Mouse (Mus musculus): Measurements from ENCODE around the gene Nfe2l2. TPM values are rescaled to one million over a fixed set of nuclear protein-coding genes. Genes with fewer than 3 reads are reported as not detected.
"Not testable (repeated sequence)": the region's sequence is repeated elsewhere in the genome, so short reads cannot be mapped to it uniquely, and the experiment has no call there.

Gene Nfe2l2
- polyA plus RNA-seq, 1 experiment from 2014 or later = 58.3 TPM

DNA sequence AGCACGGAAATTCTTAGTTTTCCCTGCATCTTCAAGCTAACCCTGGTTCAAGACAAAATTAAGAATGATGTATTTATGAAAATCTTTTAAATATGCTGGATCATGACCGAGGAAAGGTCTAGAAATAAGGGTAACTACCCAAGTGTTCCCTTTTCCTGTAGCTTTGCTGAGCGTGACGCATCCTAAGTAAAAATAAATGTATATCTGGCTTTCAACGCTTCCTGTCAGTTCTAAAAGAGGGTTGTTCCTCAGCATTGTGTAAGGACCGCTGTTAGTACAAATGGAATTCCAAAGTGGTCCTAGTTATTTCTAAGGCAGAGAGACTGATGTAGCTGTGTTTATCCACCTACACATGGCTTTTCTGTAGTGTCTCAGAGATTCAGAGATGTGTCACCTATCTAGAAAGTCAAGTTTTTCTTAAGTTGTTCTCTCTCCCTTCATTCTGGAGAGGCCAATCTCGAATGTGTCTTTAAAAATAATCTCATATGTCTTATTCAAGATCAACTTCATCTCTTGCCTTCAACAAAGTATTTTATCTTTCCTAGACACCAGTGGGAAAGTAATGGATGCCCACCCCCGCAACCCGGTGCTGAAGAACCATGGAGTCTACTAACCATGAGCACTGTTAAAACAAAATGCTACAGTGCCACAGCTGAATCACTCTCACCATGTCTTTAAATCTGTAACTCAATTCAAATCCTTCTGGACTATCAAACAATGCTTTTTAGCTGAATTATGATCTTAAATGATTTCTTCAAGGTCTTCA lies 2.4 kb downstream of the Nfe2l2 start:
- Histone ChIP-seq H3K4me1 (ENCODE audit: control insufficient read depth, insufficient read depth, low read length) (peaks cover 58% of the 10 kb centered on the region), H3K4me3 (ENCODE audit: low read length) (peak overlapping the region; percentile 98), H3K27ac (ENCODE audit: low read length) (peak overlapping the region; percentile 99), H3K36me3 (ENCODE audit: control insufficient read depth, insufficient read depth) (no peaks in the 10 kb centered on the region), H3K9me3 (replicated peaks; ENCODE audit: control insufficient read depth, low read length) (no peaks in the 10 kb centered on the region), H3K27me3 (ENCODE audit: control insufficient read depth, insufficient read depth, low read length) (no peaks in the 10 kb centered on the region), H3K9ac (ENCODE audit: low read length) (peak overlapping the region; percentile 97), H3K4me2 (ENCODE audit: low read depth, low read length) (peak overlapping the region; percentile 94)
- WGBS = 39% methylated on average over 9 of the region's 9 CpGs
- no peak for ATAC-seq (replicated peaks; ENCODE audit: extremely low read depth, insufficient read depth, low FRiP score)

DNA sequence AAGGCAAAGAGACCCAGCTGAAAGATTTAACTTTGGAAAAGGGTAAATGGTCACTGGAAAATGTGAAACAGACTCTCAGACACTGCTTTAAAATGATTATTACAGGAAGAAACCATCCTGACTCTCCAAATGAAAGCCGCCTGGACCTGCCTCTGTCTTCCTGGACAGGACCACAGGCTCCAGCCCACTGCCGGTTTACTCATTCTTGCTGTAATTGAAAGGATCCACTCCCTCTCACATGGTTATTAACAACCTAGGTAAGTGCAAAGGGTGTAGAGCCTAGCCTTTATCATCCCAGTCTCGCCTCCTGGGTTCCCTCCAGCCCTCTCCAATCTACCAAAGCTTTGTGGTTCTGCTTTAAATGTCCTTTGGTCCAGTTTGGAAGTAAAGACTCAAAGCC lies 3.2 kb downstream of the Nfe2l2 start:
- ATAC-seq (replicated peaks; ENCODE audit: extremely low read depth, insufficient read depth, low FRiP score) = no peak
- no peak overlapping the region; the same call in 1 of the 2 replicates for H3K4me3 ChIP-seq (ENCODE audit: low read length)
- peak overlapping the region; percentile 42 for H3K27ac ChIP-seq (ENCODE audit: low read length)
- peaks cover 58% of the 10 kb centered on the region for H3K4me1 ChIP-seq (ENCODE audit: control insufficient read depth, insufficient read depth, low read length)
- H3K9ac ChIP-seq (ENCODE audit: low read length) = peak overlapping the region; percentile 30; the same call in 1 of the 2 replicates
- 65% methylated on average over 3 of the region's 3 CpGs for WGBS
- no peaks in the 10 kb centered on the region for H3K27me3 ChIP-seq (ENCODE audit: control insufficient read depth, insufficient read depth, low read length)
- H3K4me2 ChIP-seq (ENCODE audit: low read depth, low read length) = peak overlapping the region; percentile 94
- no peaks in the 10 kb centered on the region for H3K36me3 ChIP-seq (ENCODE audit: control insufficient read depth, insufficient read depth)
- no peaks in the 10 kb centered on the region for H3K9me3 ChIP-seq (replicated peaks; ENCODE audit: control insufficient read depth, low read length)

DNA sequence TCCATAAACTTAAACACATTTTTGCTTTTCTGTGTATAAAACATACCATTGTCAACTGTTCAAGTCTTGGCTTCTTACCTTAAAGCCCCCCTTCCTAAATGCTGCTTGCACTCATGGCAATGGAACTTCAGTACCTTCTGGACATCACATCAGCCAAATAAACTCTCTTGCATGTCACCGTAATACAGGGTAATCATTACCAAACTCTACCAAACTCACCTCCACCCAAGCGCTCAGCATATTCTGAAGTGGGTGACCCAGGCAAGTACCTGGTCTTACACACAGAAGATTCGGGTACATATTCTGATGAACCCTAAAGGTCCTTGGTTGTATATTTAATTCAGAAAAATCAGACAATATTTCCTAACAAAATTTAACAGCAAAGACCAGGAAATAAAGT lies 3.9 kb downstream of the Nfe2l2 start:
- H3K4me3 ChIP-seq (ENCODE audit: low read length) = no peak overlapping the region
- no peaks in the 10 kb centered on the region for H3K9me3 ChIP-seq (replicated peaks; ENCODE audit: control insufficient read depth, low read length)
- H3K27me3 ChIP-seq (ENCODE audit: control insufficient read depth, insufficient read depth, low read length) = no peaks in the 10 kb centered on the region
- WGBS = 93% methylated on average over 3 of the region's 3 CpGs
- H3K36me3 ChIP-seq (ENCODE audit: control insufficient read depth, insufficient read depth) = no peaks in the 10 kb centered on the region
- H3K27ac ChIP-seq (ENCODE audit: low read length) = no peak overlapping the region
- H3K4me2 ChIP-seq (ENCODE audit: low read depth, low read length) = peak overlapping the region; percentile 94; the same call in 1 of the 2 replicates
- H3K9ac ChIP-seq (ENCODE audit: low read length) = no peak overlapping the region
- peaks cover 64% of the 10 kb centered on the region for H3K4me1 ChIP-seq (ENCODE audit: control insufficient read depth, insufficient read depth, low read length)
- ATAC-seq (replicated peaks; ENCODE audit: extremely low read depth, insufficient read depth, low FRiP score) = no peak

DNA sequence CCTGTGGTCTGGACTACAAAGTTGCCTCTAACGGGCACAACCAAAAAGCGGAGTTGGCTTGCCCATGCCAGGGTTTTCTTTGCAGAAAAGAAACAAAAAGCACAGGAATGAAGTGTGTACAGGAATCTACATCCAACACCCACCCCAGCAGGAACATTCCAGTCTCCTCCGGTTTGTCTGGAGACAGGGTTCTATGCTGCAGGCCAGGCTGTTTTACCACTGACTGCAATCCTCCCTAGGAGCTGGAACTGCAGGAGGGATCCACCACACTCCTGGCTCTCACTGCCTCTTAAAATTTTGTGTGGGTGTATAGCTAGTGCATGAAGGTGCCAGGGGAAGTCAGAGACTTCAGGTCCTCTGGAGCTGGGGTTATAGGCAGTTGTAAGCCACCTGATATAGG lies 5.6 kb downstream of the Nfe2l2 start:
- no peaks in the 10 kb centered on the region for H3K9me3 ChIP-seq (replicated peaks; ENCODE audit: control insufficient read depth, low read length)
- no peak overlapping the region for H3K4me3 ChIP-seq (ENCODE audit: low read length)
- H3K9ac ChIP-seq (ENCODE audit: low read length) = no peak overlapping the region
- no peak overlapping the region for H3K4me2 ChIP-seq (ENCODE audit: low read depth, low read length)
- no peaks in the 10 kb centered on the region for H3K36me3 ChIP-seq (ENCODE audit: control insufficient read depth, insufficient read depth)
- H3K4me1 ChIP-seq (ENCODE audit: control insufficient read depth, insufficient read depth, low read length) = peaks cover 63% of the 10 kb centered on the region
- no peaks in the 10 kb centered on the region for H3K27me3 ChIP-seq (ENCODE audit: control insufficient read depth, insufficient read depth, low read length)
- 0 out of 2 replicates have a peak overlapping the region, but pooled peaks have one; percentile 12 for H3K27ac ChIP-seq (ENCODE audit: low read length)
- 82% methylated on average over 3 of the region's 3 CpGs for WGBS
- no peak for ATAC-seq (replicated peaks; ENCODE audit: extremely low read depth, insufficient read depth, low FRiP score)

DNA sequence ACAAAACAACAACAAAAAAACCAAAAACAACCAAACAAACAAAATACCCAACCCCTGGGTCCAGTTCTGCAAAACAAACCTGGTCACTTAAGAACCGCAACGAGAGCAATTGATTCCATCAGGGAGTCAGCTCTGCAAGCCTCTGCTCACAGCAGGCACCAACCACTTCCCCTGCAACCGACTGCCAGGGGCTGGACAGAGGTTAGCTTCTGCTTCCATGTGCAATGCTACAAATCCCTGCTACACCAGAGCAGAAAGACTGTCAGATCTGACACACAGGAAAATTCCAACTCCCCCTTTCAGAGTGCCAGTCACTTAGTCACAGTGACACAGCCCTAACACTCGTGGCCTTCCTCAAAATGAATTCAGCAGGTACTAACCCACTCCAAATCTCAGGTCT lies 6.4 kb downstream of the Nfe2l2 start:
- H3K4me3 ChIP-seq (ENCODE audit: low read length) = no peak overlapping the region
- no peak overlapping the region for H3K4me2 ChIP-seq (ENCODE audit: low read depth, low read length)
- H3K9ac ChIP-seq (ENCODE audit: low read length) = peak overlapping the region; percentile 46
- no peaks in the 10 kb centered on the region for H3K9me3 ChIP-seq (replicated peaks; ENCODE audit: control insufficient read depth, low read length)
- no peak for ATAC-seq (replicated peaks; ENCODE audit: extremely low read depth, insufficient read depth, low FRiP score)
- 35% methylated on average over 4 of the region's 4 CpGs for WGBS
- H3K36me3 ChIP-seq (ENCODE audit: control insufficient read depth, insufficient read depth) = no peaks in the 10 kb centered on the region
- H3K27ac ChIP-seq (ENCODE audit: low read length) = peak overlapping the region; percentile 31; the same call in 1 of the 2 replicates
- H3K4me1 ChIP-seq (ENCODE audit: control insufficient read depth, insufficient read depth, low read length) = peaks cover 71% of the 10 kb centered on the region
- no peaks in the 10 kb centered on the region for H3K27me3 ChIP-seq (ENCODE audit: control insufficient read depth, insufficient read depth, low read length)

DNA sequence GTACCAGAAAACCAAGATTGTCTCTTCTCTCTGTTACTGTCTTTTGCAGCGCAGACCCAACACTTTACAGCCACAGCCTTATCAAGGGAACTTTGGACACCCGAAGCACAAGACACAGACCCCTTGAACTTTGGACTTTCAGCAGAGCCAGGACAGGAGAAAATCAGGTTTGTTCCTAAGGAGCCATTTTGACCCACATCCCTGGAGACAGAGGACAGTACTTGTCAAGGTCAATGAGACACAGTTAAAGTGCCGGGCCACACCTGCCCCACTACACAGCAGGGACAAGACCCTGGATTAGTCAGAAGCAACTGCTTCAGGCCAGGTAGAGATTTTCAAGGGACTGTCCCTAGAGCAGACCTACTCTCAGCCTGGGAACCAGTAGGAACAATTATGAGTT lies 7.2 kb downstream of the Nfe2l2 start:
- peak overlapping the region; percentile 24 for H3K9ac ChIP-seq (ENCODE audit: low read length)
- no peak overlapping the region for H3K4me3 ChIP-seq (ENCODE audit: low read length)
- H3K27me3 ChIP-seq (ENCODE audit: control insufficient read depth, insufficient read depth, low read length) = no peaks in the 10 kb centered on the region
- WGBS = 59% methylated on average over 3 of the region's 3 CpGs
- H3K4me1 ChIP-seq (ENCODE audit: control insufficient read depth, insufficient read depth, low read length) = peaks cover 74% of the 10 kb centered on the region
- no peak overlapping the region for H3K4me2 ChIP-seq (ENCODE audit: low read depth, low read length)
- H3K27ac ChIP-seq (ENCODE audit: low read length) = peak overlapping the region; percentile 78
- no peak for ATAC-seq (replicated peaks; ENCODE audit: extremely low read depth, insufficient read depth, low FRiP score)
- H3K9me3 ChIP-seq (replicated peaks; ENCODE audit: control insufficient read depth, low read length) = no peaks in the 10 kb centered on the region
- H3K36me3 ChIP-seq (ENCODE audit: control insufficient read depth, insufficient read depth) = no peaks in the 10 kb centered on the region

DNA sequence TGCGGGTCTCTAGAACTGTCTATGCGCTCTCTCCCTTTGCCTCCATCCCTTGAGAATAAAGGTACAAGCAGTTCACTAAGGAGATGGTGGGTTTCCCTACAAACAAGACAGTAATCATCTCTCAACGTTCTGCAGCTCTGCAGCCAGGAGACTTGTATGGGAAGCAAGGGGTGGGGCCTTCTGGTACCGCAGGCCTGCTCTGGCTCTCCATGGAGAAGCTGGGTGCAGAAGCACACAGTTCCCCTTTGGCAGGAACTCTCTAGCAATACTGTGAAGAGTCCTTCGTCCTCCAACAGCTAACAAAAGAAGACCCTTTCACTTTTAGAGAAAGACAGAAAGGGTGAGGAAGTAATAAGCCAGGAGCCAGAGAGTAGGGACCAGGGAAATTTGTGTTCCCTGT lies 8.1 kb downstream of the Nfe2l2 start:
- Histone ChIP-seq H3K9me3 (replicated peaks; ENCODE audit: control insufficient read depth, low read length) (no peaks in the 10 kb centered on the region), H3K36me3 (ENCODE audit: control insufficient read depth, insufficient read depth) (no peaks in the 10 kb centered on the region), H3K27me3 (ENCODE audit: control insufficient read depth, insufficient read depth, low read length) (no peaks in the 10 kb centered on the region), H3K4me2 (ENCODE audit: low read depth, low read length) (no peak overlapping the region; the same call in 1 of the 2 replicates), H3K9ac (ENCODE audit: low read length) (peak overlapping the region; percentile 59), H3K4me1 (ENCODE audit: control insufficient read depth, insufficient read depth, low read length) (peaks cover 71% of the 10 kb centered on the region), H3K27ac (ENCODE audit: low read length) (peak overlapping the region; percentile 78), H3K4me3 (ENCODE audit: low read length) (no peak overlapping the region)
- no peak for ATAC-seq (replicated peaks; ENCODE audit: extremely low read depth, insufficient read depth, low FRiP score)
- 39% methylated on average over 5 of the region's 5 CpGs for WGBS

DNA sequence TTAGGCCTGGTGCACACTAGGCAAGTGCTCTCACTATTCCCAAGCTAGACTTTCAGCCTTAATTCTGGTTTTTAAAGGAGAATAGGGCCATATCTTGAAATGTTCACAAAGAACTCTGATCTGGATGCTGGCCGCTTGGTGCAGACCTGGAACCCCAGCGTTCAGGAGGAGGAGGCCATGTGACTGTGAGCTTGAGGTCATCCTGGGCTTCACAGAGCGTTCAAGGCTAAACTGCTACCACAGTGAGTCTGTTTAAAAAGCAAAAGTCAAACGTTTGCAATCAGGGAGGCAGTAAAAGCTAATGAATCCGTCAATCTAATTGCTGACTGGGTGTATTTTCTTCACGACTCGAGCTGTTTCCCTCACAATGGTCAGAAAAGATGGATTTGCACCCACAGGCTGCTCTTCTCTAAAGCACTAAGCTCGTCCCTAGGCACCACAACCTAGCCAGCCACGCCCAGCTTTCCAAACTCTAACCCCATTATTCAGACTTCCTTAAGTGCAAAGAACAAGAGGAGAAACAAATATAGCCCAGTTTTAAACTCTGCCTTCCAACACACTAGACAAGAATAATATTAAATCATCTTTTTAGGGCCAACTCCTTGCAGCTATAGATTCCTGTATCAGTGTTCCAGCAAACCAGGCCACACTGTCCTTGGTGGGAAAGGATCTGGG lies 8.6 kb downstream of the Nfe2l2 start:
- H3K9ac ChIP-seq (ENCODE audit: low read length) = no peak overlapping the region
- no peaks in the 10 kb centered on the region for H3K27me3 ChIP-seq (ENCODE audit: control insufficient read depth, insufficient read depth, low read length)
- H3K9me3 ChIP-seq (replicated peaks; ENCODE audit: control insufficient read depth, low read length) = no peaks in the 10 kb centered on the region
- WGBS = 77% methylated on average over 9 of the region's 9 CpGs
- no peak overlapping the region for H3K4me2 ChIP-seq (ENCODE audit: low read depth, low read length)
- peaks cover 69% of the 10 kb centered on the region for H3K4me1 ChIP-seq (ENCODE audit: control insufficient read depth, insufficient read depth, low read length)
- ATAC-seq (replicated peaks; ENCODE audit: extremely low read depth, insufficient read depth, low FRiP score) = no peak
- peak overlapping the region; percentile 33 for H3K27ac ChIP-seq (ENCODE audit: low read length)
- H3K4me3 ChIP-seq (ENCODE audit: low read length) = no peak overlapping the region
- no peaks in the 10 kb centered on the region for H3K36me3 ChIP-seq (ENCODE audit: control insufficient read depth, insufficient read depth)

DNA sequence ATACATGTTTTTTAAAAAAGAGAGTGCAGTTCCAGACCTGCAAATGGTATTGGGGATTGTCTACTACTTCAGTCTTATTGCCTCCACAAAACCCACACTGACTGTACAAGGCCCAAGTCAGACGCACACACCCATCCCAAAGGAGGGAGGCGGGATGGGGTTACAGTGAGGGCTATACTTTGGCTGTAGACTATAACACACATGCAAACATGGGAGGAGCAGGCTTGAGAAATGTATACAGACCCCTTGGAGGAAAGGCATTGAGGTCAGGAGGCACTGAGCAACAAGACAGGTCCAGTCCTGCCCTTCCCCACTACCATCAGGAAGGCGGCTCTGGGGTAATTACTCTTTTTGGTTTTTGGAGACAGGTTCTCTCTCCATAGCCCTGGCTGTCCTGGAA lies 9.5 kb downstream of the Nfe2l2 start:
- not testable (repeated sequence) for ATAC-seq (replicated peaks; ENCODE audit: extremely low read depth, insufficient read depth, low FRiP score); H3K27me3 ChIP-seq (ENCODE audit: control insufficient read depth, insufficient read depth, low read length); H3K9ac ChIP-seq (ENCODE audit: low read length); H3K9me3 ChIP-seq (replicated peaks; ENCODE audit: control insufficient read depth, low read length); H3K36me3 ChIP-seq (ENCODE audit: control insufficient read depth, insufficient read depth); H3K4me3 ChIP-seq (ENCODE audit: low read length); H3K4me2 ChIP-seq (ENCODE audit: low read depth, low read length); H3K27ac ChIP-seq (ENCODE audit: low read length)
- peaks cover 69% of the 10 kb centered on the region for H3K4me1 ChIP-seq (ENCODE audit: control insufficient read depth, insufficient read depth, low read length)
- 91% methylated on average over 3 of the region's 3 CpGs for WGBS

Measured in heart, embryonic 16.5 days (tissue).